Mouse (Mus musculus) gastrocnemius, adult 18-20 months (tissue): ENCODE results near the gene St6gal1. TPM values are rescaled to one million over a fixed set of nuclear protein-coding genes. Genes with fewer than 3 reads are reported as not detected.

ENCODE experiments used
- DNase-seq: peaks from one replicate; pipeline ENCODE4 v3.0.0; 2021; ENCODE audit warnings: low spot score
- total RNA-seq, 2 experiments: library from RNA; stranded (reverse); gene quantifications; 2 replicates each; pipeline ENCODE4 v1.2.3; 2021

St6gal1 gene
- total RNA-seq, 2 experiments from 2014 or later: 3.6 to 4.7 TPM

GRCm38 (mm10) chr16:23249762-23250161 is 25.2 kb downstream of the St6gal1 start:
- DNase-seq: no peak

- no peak for DNase-seq
Observed at GRCm38 (mm10) chr16:23250556-23251444, 26.3 kb downstream of the St6gal1 start.

GRCm38 (mm10) chr16:23251445-23251773 is 26.9 kb downstream of the St6gal1 start:
- DNase-seq: no peak

- no peak for DNase-seq
Observed at GRCm38 (mm10) chr16:23253620-23254019, 29.1 kb downstream of the St6gal1 start.

GRCm38 (mm10) chr16:23254062-23254461 is 29.5 kb downstream of the St6gal1 start:
- no peak for DNase-seq

- no peak for DNase-seq
Observed at GRCm38 (mm10) chr16:23256638-23257037, 32.1 kb downstream of the St6gal1 start.

- no peak for DNase-seq
Observed at GRCm38 (mm10) chr16:23258429-23258822, 33.9 kb downstream of the St6gal1 start.

GRCm38 (mm10) chr16:23258823-23259457 is 34.4 kb downstream of the St6gal1 start:
- no peak for DNase-seq

- no peak for DNase-seq
Observed at GRCm38 (mm10) chr16:23259580-23259979, 35.0 kb downstream of the St6gal1 start.

- DNase-seq: no peak
Observed at GRCm38 (mm10) chr16:23262131-23262768, 37.7 kb downstream of the St6gal1 start.

GRCm38 (mm10) chr16:23262846-23263245 is 38.3 kb downstream of the St6gal1 start:
- no peak for DNase-seq

GRCm38 (mm10) chr16:23264999-23265398 is 40.5 kb downstream of the St6gal1 start:
- no peak for DNase-seq

GRCm38 (mm10) chr16:23265481-23265880 is 40.9 kb downstream of the St6gal1 start:
- DNase-seq: no peak

- no peak for DNase-seq
Observed at GRCm38 (mm10) chr16:23266293-23266692, 41.8 kb downstream of the St6gal1 start.

GRCm38 (mm10) chr16:23266896-23267295 is 42.4 kb downstream of the St6gal1 start:
- DNase-seq: no peak

GRCm38 (mm10) chr16:23268231-23268630 is 43.7 kb downstream of the St6gal1 start:
- peak; percentile 39 for DNase-seq

GRCm38 (mm10) chr16:23269056-23269983 is 44.8 kb downstream of the St6gal1 start:
- DNase-seq: no peak

- DNase-seq: peak; percentile 61
Observed at GRCm38 (mm10) chr16:23269984-23270912, 45.7 kb downstream of the St6gal1 start.

GRCm38 (mm10) chr16:23270913-23271253 is 46.3 kb downstream of the St6gal1 start:
- no peak for DNase-seq
